Mouse (Mus musculus): ENCODE data around the gene Sept1.

DNA sequence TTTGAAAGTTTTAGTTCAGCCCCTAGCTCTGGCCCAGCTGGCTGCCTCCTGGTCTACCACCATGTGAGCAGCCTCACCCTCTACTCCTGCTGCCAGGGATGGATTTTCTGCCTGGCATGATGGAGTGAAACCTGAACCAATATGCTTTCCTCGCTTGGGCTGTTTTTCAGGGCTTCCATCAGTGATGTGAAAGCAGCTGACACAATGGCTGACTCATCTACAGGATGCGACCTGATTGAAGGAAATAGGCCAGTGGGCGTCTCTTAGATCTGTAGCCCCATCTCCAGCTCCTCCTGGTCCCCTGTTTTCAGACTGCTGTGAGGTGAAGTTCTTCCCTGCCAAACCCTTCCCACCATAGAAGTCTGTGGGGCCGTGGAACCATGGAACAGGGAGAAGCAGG, 56.0 kb downstream of the Sept1 start:
- TF ChIP-seq POLR2A (IDR thresholded peaks at IDR 0.05; ENCODE audit: borderline replicate concordance, low read depth, low read length) (no peak), CTCF (IDR thresholded peaks at IDR 0.05; ENCODE audit: low read depth, low read length) (no peak)

Measured in bone marrow macrophage, adult 2 months (primary cell).